Mouse (Mus musculus) heart, adult 2 months (tissue): ENCODE results near the gene Usp37.

Source experiments
- CTCF ChIP-seq: fragments of 200-600 bp; IDR thresholded peaks from 2 replicates; pipeline ENCODE4 v1.8.1; 2022; ENCODE audit warnings: antibody characterized with exemption, mild to moderate bottlenecking, moderate library complexity
- EP300 ChIP-seq: fragments of 200-500 bp; IDR thresholded peaks from 2 replicates; pipeline ENCODE4 v1.6.1; 2011; ENCODE audit warnings: low read depth, low read length, control low read depth; ENCODE audit not compliant: insufficient read depth
- POLR2A ChIP-seq: fragments of 200-500 bp; IDR thresholded peaks from 2 replicates; pipeline ENCODE4 v1.6.1; 2011; ENCODE audit warnings: mild to moderate bottlenecking, low read depth, low read length, control low read depth; ENCODE audit not compliant: insufficient read depth

- no peak for TF ChIP-seq CTCF
- TF ChIP-seq POLR2A = no peak
- no peak for TF ChIP-seq EP300
Measured at GRCm38 (mm10) chr1:74393697-74394096, 150.4 kb downstream of the Usp37 start.
